Mouse (Mus musculus) liver, postnatal 0 days (tissue): Measurements from ENCODE around the gene Pdia5.

ENCODE experiments used
- CTCF ChIP-seq: sonication (generic); IDR thresholded peaks from 2 replicates; pipeline ENCODE4 v1.5.1; 2016; ENCODE audit warnings: antibody characterized with exemption, low read depth
- EP300 ChIP-seq: IDR thresholded peaks from 2 replicates; pipeline ENCODE4 v1.6.1; 2016; ENCODE audit warnings: antibody characterized with exemption, low read depth, mild to moderate bottlenecking

DNA sequence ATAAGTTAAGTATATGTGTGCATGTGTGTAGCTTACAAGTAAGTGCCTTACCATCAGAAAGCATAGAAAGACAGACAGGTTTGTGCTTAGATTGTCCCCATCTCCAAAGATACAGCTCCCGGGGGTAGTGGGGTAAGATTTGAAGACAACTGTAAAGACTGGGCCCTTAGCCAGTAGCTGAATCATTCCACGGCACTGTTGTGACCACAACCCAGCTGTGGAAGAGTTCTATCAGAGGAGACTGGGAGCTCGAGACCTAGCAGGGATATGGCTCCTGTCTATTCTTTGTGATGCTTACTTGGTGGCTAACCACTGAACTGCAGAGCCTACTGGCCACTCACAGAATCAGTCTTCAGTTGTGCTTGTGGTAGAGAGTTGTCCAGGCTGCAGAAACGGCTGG, 84.5 kb downstream of the Pdia5 start:
- TF ChIP-seq CTCF (no peak), EP300 (no peak)
